Mouse (Mus musculus) heart, adult 8-10 months (tissue): ENCODE measurements at regions not wholly inside any gene's neighbourhood (a gene's known extent, or its start where the extent isn't known, plus 50 kb on each side); places are given as distances from the start of the nearest gene placed in this dataset.

Experiments used
- DNase-seq: peaks from one replicate; pipeline ENCODE4 v3.0.0; 2022; ENCODE audit warnings: low spot score

DNA sequence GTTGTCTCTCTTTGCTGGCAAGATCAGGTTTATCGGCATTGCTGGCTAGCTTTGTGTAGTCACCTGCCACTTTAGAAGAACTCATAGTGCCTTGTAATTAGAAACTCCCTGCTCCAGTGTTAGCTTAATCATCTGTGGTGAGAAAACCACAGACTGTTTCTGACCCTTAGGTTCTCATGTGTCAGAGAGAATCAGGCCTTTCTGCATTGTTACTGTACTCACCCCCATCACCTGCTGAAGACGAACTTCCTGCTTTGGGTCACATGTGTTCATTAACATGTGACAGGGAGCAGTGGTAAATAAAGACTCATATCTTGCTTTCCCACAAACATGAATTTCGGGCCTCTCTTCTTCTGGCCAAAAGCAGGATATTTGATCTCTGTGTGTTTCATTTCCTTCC, 102.6 kb downstream of the Cnga2 start:
- DNase-seq: no peak

DNA sequence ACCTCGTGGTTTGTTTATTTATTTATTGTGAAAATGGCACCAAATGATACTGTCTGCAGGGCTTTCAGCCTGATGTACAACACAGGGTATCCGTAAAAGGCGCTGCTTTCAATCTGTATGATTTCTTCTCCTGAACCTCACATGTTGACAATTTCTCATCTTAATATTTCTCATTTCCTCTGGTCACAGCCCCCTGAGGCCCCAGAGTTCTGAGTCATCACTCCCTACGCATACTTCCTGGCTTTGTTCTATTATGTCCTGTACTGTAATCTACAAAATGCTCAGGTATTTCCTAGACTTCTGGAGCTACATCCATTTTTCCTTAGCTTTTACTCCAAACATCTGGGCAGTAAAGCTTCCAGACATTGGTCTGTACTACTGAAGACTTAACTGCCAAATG, 103.0 kb downstream of the Cnga2 start:
- DNase-seq: peak; percentile 11

DNA sequence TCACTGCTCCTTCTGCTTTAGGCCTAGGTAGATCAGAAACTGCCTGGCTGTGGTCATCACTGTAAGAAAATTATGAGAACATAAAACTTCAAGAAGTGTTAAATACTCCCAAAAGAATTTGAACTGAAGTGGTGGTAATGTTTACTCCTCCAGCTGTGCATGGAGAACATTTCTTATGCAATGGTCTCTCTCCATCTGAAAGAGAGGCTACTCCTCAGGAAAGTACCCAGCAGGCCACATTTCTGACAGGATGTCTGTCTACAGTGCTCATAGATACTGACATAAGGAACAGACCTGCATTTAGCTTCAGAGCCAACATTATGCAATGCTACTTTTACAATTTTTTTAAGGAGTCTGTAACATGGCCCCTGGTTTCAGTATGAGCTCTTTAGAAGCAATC, 79.9 kb upstream of the Magea4 start:
- no peak for DNase-seq

DNA sequence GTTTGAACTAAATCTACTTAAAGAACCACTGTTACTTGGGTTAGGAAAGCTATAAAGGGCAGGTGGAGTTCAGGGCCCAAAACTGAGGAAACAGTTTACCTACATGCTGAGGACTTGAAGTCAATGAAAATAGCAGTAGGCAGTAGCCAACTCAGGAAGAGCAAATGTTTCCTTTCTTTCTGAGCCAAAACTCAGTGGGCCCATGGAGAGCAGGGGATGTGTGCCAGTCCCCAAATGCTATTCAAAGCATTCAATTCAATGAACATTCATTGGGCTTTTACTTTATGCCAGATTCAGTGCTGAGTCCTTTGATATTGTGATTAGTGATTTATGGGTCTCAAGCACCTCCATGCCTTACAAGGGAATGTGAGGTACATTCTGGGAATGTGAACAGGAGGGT, 52.7 kb upstream of the Magea4 start:
- no peak for DNase-seq
